Mouse (Mus musculus) natural killer cell, adult 2 months (primary cell): Measurements from ENCODE around the gene Lin7b.
A peak's percentile ranks its signal among the peaks of the same experiment; 100 is the strongest.

Source experiments
- DNase-seq, 2 experiments: peaks; one replicate each; pipeline ENCODE4 v3.0.0; 2022; ENCODE audit warnings: low spot score in 2 of 2

Gene Lin7b

GRCm38 (mm10) chr7:45353041-45353440 lies 17.3 kb downstream of the Lin7b start:
- no peak for DNase-seq

GRCm38 (mm10) chr7:45346905-45347304 lies 23.5 kb downstream of the Lin7b start:
- no peak for DNase-seq

- DNase-seq: no peak
Measured at GRCm38 (mm10) chr7:45343543-45343942, 26.8 kb downstream of the Lin7b start.

- DNase-seq: no peak
Measured at GRCm38 (mm10) chr7:45342081-45342480, 28.3 kb downstream of the Lin7b start.

- peak; percentile 84 to 89 for DNase-seq
Measured at GRCm38 (mm10) chr7:45341303-45341702, 29.1 kb downstream of the Lin7b start.

- no peak for DNase-seq
Measured at GRCm38 (mm10) chr7:45340669-45341068, 29.7 kb downstream of the Lin7b start.

- DNase-seq: no peak
Measured at GRCm38 (mm10) chr7:45340066-45340442, 30.3 kb downstream of the Lin7b start.

- DNase-seq: peak in 1 of 2 experiments; percentile 50
Measured at GRCm38 (mm10) chr7:45339410-45340065, 30.8 kb downstream of the Lin7b start.

GRCm38 (mm10) chr7:45338161-45338911 lies 32.0 kb downstream of the Lin7b start:
- peak; percentile 42 to 45 for DNase-seq

- no peak for DNase-seq
Measured at GRCm38 (mm10) chr7:45337469-45337868, 32.9 kb downstream of the Lin7b start.

- DNase-seq: no peak
Measured at GRCm38 (mm10) chr7:45336319-45336718, 34.1 kb downstream of the Lin7b start.

GRCm38 (mm10) chr7:45335056-45335455 lies 35.3 kb downstream of the Lin7b start, which contains the start of gene Hrc:
Hrc (plus strand) TSS chr7:45335290.
- no peak for DNase-seq

GRCm38 (mm10) chr7:45334605-45335004 lies 35.8 kb downstream of the Lin7b start:
- no peak for DNase-seq

GRCm38 (mm10) chr7:45333431-45333982 lies 36.9 kb downstream of the Lin7b start, which contains the start of gene Trpm4:
Trpm4 (minus strand) TSS chr7:45333780.
- peak; percentile 84 to 85 for DNase-seq

GRCm38 (mm10) chr7:45332685-45333425 lies 37.5 kb downstream of the Lin7b start:
- peak; percentile 44 to 52 for DNase-seq

- DNase-seq: no peak
Measured at GRCm38 (mm10) chr7:45331502-45331901, 38.9 kb downstream of the Lin7b start.

- no peak for DNase-seq
Measured at GRCm38 (mm10) chr7:45328841-45329475, 41.4 kb downstream of the Lin7b start.

- DNase-seq: no peak
Measured at GRCm38 (mm10) chr7:45325800-45326199, 44.6 kb downstream of the Lin7b start.

GRCm38 (mm10) chr7:45323069-45323468 lies 47.3 kb downstream of the Lin7b start:
- no peak for DNase-seq

- DNase-seq: no peak
Measured at GRCm38 (mm10) chr7:45322245-45322644, 48.1 kb downstream of the Lin7b start.
